ENCODE assay signal across 14 mouse cellular contexts in the genomic region with DNA sequence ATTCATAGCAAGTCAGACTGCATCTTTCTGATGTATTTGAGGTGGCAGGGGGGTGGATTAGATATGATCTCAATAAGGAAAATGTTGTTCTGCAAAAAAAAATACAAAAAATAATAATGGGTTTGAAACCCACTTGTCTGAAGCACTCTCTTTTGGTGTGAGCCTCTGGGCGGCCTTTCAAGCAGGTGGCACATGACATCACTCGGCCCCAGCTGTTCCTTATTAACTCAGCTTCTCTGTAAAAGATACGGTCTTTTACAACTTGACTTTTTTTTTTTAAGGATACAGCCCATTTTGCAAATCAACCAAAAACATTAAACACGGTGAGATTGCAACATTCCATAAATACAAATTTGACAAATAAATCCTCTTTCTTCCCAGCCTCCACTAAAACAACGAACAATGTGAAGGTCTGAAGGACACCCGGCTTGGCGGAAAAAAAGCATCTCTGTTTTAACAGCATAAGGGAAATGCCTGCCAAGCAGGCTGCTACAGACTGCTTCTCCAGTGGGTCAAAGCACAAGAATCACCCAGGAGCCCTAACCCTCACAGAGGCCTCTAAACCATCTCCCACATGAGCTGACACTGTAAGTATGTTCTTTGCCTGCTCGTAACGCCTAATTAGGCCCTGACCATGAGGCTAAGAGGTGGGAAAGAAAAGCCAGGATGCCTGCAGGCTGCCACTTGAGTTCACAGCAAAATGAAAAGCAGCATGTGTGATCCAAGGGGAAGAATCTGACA.
DNase-seq lines count a peak whose midpoint lies in the region; ATAC-seq lines count a peak whose summit lies in the region.
"Had no signal": no experiment of that assay in that cellular context is flagged by ENCODE, and none has a peak within 500 bp of the region (broad histone marks: within the 10 kb centered on the region; RNA-seq: fewer than 3 reads in every experiment).

No protein-coding gene starts in this region.

- no peaks in the 10 kb centered on the region for H3K27me3 ChIP-seq in heart, embryonic 11.5 days (ENCODE audit: control insufficient read depth, insufficient read depth, low read length)
- H3K27me3 ChIP-seq: midbrain, embryonic 15.5 days had no signal

- H3K4me3 ChIP-seq in heart, embryonic 11.5 days (ENCODE audit: low read depth, low read length) = no peak overlapping the region
- H3K4me3 ChIP-seq: left cerebral cortex, adult 2 months; midbrain, embryonic 15.5 days had no signal

- H3K4me2 ChIP-seq in heart, embryonic 11.5 days = no peak overlapping the region
- H3K4me2 ChIP-seq: liver, embryonic 11.5 days; midbrain, embryonic 15.5 days had no signal

- H3K9me3 ChIP-seq in heart, embryonic 11.5 days (replicated peaks; ENCODE audit: control insufficient read depth, low read length) = no peaks in the 10 kb centered on the region
- H3K9me3 ChIP-seq: midbrain, embryonic 15.5 days had no signal

- no peak overlapping the region for H3K27ac ChIP-seq in heart, embryonic 11.5 days (ENCODE audit: low read depth, low read length)
- H3K27ac ChIP-seq: left cerebral cortex, adult 2 months; midbrain, embryonic 15.5 days had no signal

- no peak overlapping the region for H3K9ac ChIP-seq in heart, embryonic 11.5 days (ENCODE audit: low read depth, low read length)
- H3K9ac ChIP-seq: midbrain, embryonic 15.5 days had no signal

- peak; percentile 1 to 2 for DNase-seq in cerebellum, postnatal 14 days
- no peak for DNase-seq in cerebellum, postnatal 36 days
- peak; percentile 10 to 21 for DNase-seq in heart, postnatal 14 days
- peak; percentile 6 for DNase-seq in hindlimb bud, embryonic 11.5 days (ENCODE audit: extremely low spot score, low read depth, low spot score)
- peak; percentile 0 for DNase-seq in retina, postnatal 1 day
- no peak for DNase-seq in cerebellum, postnatal 25 days
- no peak for DNase-seq in left cerebral cortex, postnatal 14 days (ENCODE audit: low spot score in 2 of 2)
- DNase-seq: adrenal gland, postnatal 36 days; kidney, adult 9 months had no signal

- no peaks in the 10 kb centered on the region for H3K36me3 ChIP-seq in heart, embryonic 11.5 days (ENCODE audit: control insufficient read depth, insufficient read depth, low read length)
- H3K36me3 ChIP-seq: midbrain, embryonic 15.5 days had no signal

- no peak for ATAC-seq in heart, embryonic 11.5 days (replicated peaks; ENCODE audit: insufficient number of reproducible peaks, low FRiP score, low TSS enrichment)
- ATAC-seq: activated CD4-positive, CD25-positive, alpha-beta regulatory T cell, adult 4 months; midbrain, embryonic 15.5 days had no signal

- intact Hi-C loops in heart, postnatal 14 days (cut with DNase I) = no loop called here
- intact Hi-C loops in left cerebral cortex, postnatal 14 days (cut with DNase I) = no loop called here

- no peaks in the 10 kb centered on the region for H3K4me1 ChIP-seq in heart, embryonic 11.5 days (ENCODE audit: control insufficient read depth, insufficient read depth, low read length)
- H3K4me1 ChIP-seq: midbrain, embryonic 15.5 days had no signal

- WGBS in heart, embryonic 11.5 days (ENCODE audit: insufficient replicate concordance) = 70% methylated on average over 9 of the region's 9 CpGs

Comparison
In these comparisons a context has a peak if more than half of its experiments do, and no peak if none do; other contexts are left out.
1. DNase-seq: peak in cerebellum, postnatal 14 days (2 of 2), heart, postnatal 14 days (2 of 2), hindlimb bud, embryonic 11.5 days (single experiment) and retina, postnatal 1 day (single experiment); none in cerebellum, postnatal 36 days (0 of 2), cerebellum, postnatal 25 days (0 of 2) and left cerebral cortex, postnatal 14 days (0 of 2).